1 mouse cellular context compared by ENCODE assay signal in the genomic region with DNA sequence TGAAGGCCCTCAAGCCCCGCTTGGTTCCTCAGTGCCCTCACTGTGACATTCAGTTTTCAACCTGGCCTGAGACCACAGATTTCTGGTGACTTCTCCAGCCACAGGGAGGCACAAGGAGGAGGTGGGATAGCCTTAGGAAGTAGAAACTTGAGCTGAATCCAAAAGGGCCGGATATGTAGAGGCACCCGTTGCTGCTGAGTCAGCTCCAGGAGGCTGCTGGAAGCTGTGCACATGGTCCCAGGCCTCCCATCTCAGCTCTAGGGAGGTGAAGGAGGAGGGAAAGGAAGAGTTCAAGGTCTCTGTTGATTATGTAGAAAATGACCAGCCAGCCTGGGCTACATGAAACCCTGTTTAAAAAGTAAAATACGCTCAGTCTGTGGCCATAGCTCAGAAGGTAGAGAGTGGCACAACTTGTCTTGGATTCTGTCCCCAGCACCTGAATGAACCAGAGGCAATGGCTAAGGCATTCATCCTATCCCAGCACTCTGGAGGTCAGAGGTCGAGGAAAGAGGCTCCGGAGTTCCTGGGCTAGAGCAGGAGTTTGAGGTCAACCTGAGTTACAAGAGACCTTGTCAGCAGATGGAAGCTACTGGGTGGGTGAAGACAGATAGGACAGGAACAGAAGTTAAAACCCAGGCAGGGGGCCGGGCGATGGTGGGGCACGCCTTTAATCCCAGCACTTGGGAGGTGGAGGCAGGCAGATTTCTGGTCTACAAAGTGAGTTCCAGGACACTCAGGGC.
TF ChIP-seq lines count a peak whose summit lies in the region.

No protein-coding gene starts in this region.

TF ChIP-seq in ES-E14, 5 proteins besides CTCF, POLR2A, EP300 and RAD21:
- TF ChIP-seq HCFC1 (IDR thresholded peaks at IDR 0.05; ENCODE audit: borderline replicate concordance, insufficient read depth, low read length) (no peak), MAFK (IDR thresholded peaks at IDR 0.05; ENCODE audit: insufficient read depth, low read depth, low read length) (peak; percentile 89)
